Mouse (Mus musculus) CH12.LX (cell line): ENCODE data around the gene Sema3c. TPM values are rescaled to one million over a fixed set of nuclear protein-coding genes. Genes with fewer than 3 reads are reported as not detected.
A peak's percentile ranks its signal among the peaks of the same experiment; 100 is the strongest.

Experiments used
- DNase-seq: peaks from one replicate; pipeline ENCODE4 v3.0.0-alpha.2; 2013; ENCODE audit errors: extremely low read depth
- H3K27ac ChIP-seq: 2 replicates; pipeline ENCODE4 v1.5.1; 2012; ENCODE audit warnings: low read depth, mild to moderate bottlenecking, control low read depth, moderate library complexity; ENCODE audit not compliant: insufficient read depth
- H3K27me3 ChIP-seq: replicated peaks from 2 replicates; pipeline ENCODE3; 2012; ENCODE audit warnings: inconsistent platforms
- H3K36me3 ChIP-seq, 2 experiments: replicated peaks in 1 of 2; 2 replicates each; pipeline versions ENCODE3 to v1.6.1; 2012; ENCODE audit warnings: inconsistent platforms in 1 of 2, low read length in 1 of 2, mild to moderate bottlenecking in 1 of 2, mixed read lengths in 1 of 2, moderate library complexity in 1 of 2; ENCODE audit not compliant: control insufficient read depth in 1 of 2, insufficient read depth in 1 of 2
- H3K4me1 ChIP-seq, 2 experiments: 2 replicates each; pipeline ENCODE4 v1.6.1; 2012; ENCODE audit warnings: inconsistent platforms in 1 of 2, moderate library complexity in 1 of 2; ENCODE audit not compliant: insufficient read depth in 2 of 2, control insufficient read depth in 1 of 2
- H3K4me2 ChIP-seq: 2 replicates; pipeline ENCODE4 v1.6.1; 2012; ENCODE audit warnings: low read depth, mild to moderate bottlenecking, control low read depth; ENCODE audit not compliant: poor library complexity, insufficient read depth, severe bottlenecking
- H3K4me3 ChIP-seq, 3 experiments: fragments of 150-350 bp in 1 of 3; sonication (generic) in 1 of 3; replicated peaks in 1 of 3; 2 replicates each; pipeline versions ENCODE3 to v1.5.1; 2011 to 2012; ENCODE audit warnings: low read depth in 2 of 3, low read length in 2 of 3, mild to moderate bottlenecking in 2 of 3, moderate library complexity in 2 of 3, control low read depth in 1 of 3, improper control_type of control experiment in 1 of 3, inconsistent platforms in 1 of 3, mixed read lengths in 1 of 3; ENCODE audit not compliant: poor library complexity in 1 of 3
- H3K79me2 ChIP-seq: replicated peaks from 2 replicates; pipeline ENCODE4 v1.6.1; 2012; ENCODE audit warnings: mild to moderate bottlenecking, moderate library complexity; ENCODE audit not compliant: control insufficient read depth, poor library complexity, insufficient read depth, severe bottlenecking; ENCODE audit errors: extremely low read depth
- H3K9ac ChIP-seq: 2 replicates; pipeline ENCODE4 v1.6.1; 2012; ENCODE audit warnings: low read depth, mild to moderate bottlenecking, control low read depth, moderate library complexity; ENCODE audit not compliant: insufficient read depth
- H3K9me3 ChIP-seq: replicated peaks from 2 replicates; pipeline ENCODE3; 2012; ENCODE audit warnings: low read length, inconsistent platforms, mixed read lengths
- CHD1 ChIP-seq: IDR thresholded peaks from 2 replicates; pipeline ENCODE4 v1.6.1; 2012; ENCODE audit warnings: low read depth, low read length, improper control_type of control experiment, inconsistent platforms
- CTCF ChIP-seq, 2 experiments: IDR thresholded peaks in 1 of 2; conservative IDR thresholded peaks in 1 of 2; 2 replicates each; pipeline ENCODE4 v1.5.1; 2011 to 2012; ENCODE audit warnings: low read depth in 2 of 2, low read length in 2 of 2, improper control_type of control experiment in 1 of 2, inconsistent platforms in 1 of 2, mild to moderate bottlenecking in 1 of 2, moderate library complexity in 1 of 2
- E2F4 ChIP-seq: IDR thresholded peaks from 2 replicates; pipeline ENCODE4 v1.6.1; 2011; ENCODE audit warnings: low read depth, low read length, improper control_type of control experiment; ENCODE audit not compliant: insufficient replicate concordance
- EP300 ChIP-seq: IDR thresholded peaks from 2 replicates; pipeline ENCODE4 v1.6.1; 2011; ENCODE audit warnings: low read length, improper control_type of control experiment
- ETS1 ChIP-seq: conservative IDR thresholded peaks from 2 replicates; pipeline ENCODE4 v1.6.1; 2012; ENCODE audit warnings: low read depth, mild to moderate bottlenecking, inconsistent platforms, low read length, improper control_type of control experiment, moderate library complexity
- GABPA ChIP-seq: IDR thresholded peaks from 2 replicates; pipeline ENCODE4 v1.6.1; 2012; ENCODE audit warnings: low read depth, low read length, improper control_type of control experiment, inconsistent platforms; ENCODE audit not compliant: insufficient replicate concordance
- IRF4 ChIP-seq: IDR thresholded peaks from 2 replicates; pipeline ENCODE4 v1.6.1; 2014; ENCODE audit warnings: low read depth, mild to moderate bottlenecking, inconsistent platforms, low read length, improper control_type of control experiment
- JUN ChIP-seq: IDR thresholded peaks from 2 replicates; pipeline ENCODE4 v1.6.1; 2011; ENCODE audit warnings: low read depth, mild to moderate bottlenecking, low read length, improper control_type of control experiment, moderate library complexity; ENCODE audit not compliant: insufficient read depth
- JUND ChIP-seq: conservative IDR thresholded peaks from 2 replicates; pipeline ENCODE4 v1.6.1; 2011; ENCODE audit warnings: low read depth, low read length, improper control_type of control experiment
- MAFK ChIP-seq: IDR thresholded peaks from 2 replicates; pipeline ENCODE4 v1.6.1; 2011; ENCODE audit warnings: low read length, improper control_type of control experiment; ENCODE audit not compliant: insufficient replicate concordance
- MAZ ChIP-seq: IDR thresholded peaks from 2 replicates; pipeline ENCODE4 v1.6.1; 2012; ENCODE audit warnings: low read depth, mild to moderate bottlenecking, inconsistent platforms, low read length, improper control_type of control experiment, moderate library complexity
- MXI1 ChIP-seq: IDR thresholded peaks from 2 replicates; pipeline ENCODE4 v1.6.1; 2011; ENCODE audit warnings: mild to moderate bottlenecking, low read depth, low read length, improper control_type of control experiment
- MYC ChIP-seq: IDR thresholded peaks from 2 replicates; pipeline ENCODE4 v1.6.1; 2011; ENCODE audit warnings: low read depth, mild to moderate bottlenecking, improper control_type of control experiment, low read length
- RCOR1 ChIP-seq: conservative IDR thresholded peaks from 2 replicates; pipeline ENCODE4 v1.6.1; 2012; ENCODE audit warnings: low read depth, mild to moderate bottlenecking, inconsistent platforms, low read length, improper control_type of control experiment
- UBTF ChIP-seq: IDR thresholded peaks from 2 replicates; pipeline ENCODE4 v1.6.1; 2012; ENCODE audit warnings: low read depth, mild to moderate bottlenecking, inconsistent platforms, low read length, improper control_type of control experiment, moderate library complexity
- dilution Hi-C: fragments of 300-500 bp; cut with MboI; formaldehyde crosslinking; loops from 2 replicates; pipeline ENCODE4 v1.14.3; 2020; ENCODE audit warnings: low sequenced_read_pairs; ENCODE audit not compliant: extremely low pct_unique_long_range_greater_than_20kb, extremely low pct_ligation_motif_present
- in situ Hi-C: fragments of 300-500 bp; cut with MboI; formaldehyde crosslinking; loops from 3 replicates; pipeline ENCODE4 v1.14.3; 2019; ENCODE audit warnings: low sequenced_read_pairs, low pct_ligation_motif_present, low pct_unique_long_range_greater_than_20kb, mixed read lengths
- polyA plus RNA-seq: library from polyadenylated mRNA; unstranded; fragments of >175 nt; gene quantifications from 2 replicates; pipeline ENCODE4 v1.2.1, GENCODE M21; 2012; ENCODE audit warnings: low read depth; ENCODE audit not compliant: insufficient read length
- total RNA-seq, 2 experiments: library from RNA; depleted of rRNA; stranded (reverse); fragments of 300-350 nt in 1 of 2; fragments of >200 nt in 1 of 2; gene quantifications; 2 replicates each; pipeline ENCODE4 v1.2.3; 2012 to 2014

Gene Sema3c
- total and polyA plus RNA-seq, 3 experiments, result not detected

GRCm38 (mm10) chr5:17629599-17629998 lies 55.5 kb downstream of the Sema3c start:
- no peak overlapping the region for H3K9ac ChIP-seq
- H3K36me3 ChIP-seq, result no peaks in the 10 kb centered on the region
- in situ Hi-C loops, result no loop called here
- no peak overlapping the region for H3K4me3 ChIP-seq
- dilution Hi-C loops, result no loop called here
- H3K27ac ChIP-seq, result no peak overlapping the region
- H3K4me2 ChIP-seq, result no peak overlapping the region
- H3K79me2 ChIP-seq, result no peaks in the 10 kb centered on the region
- H3K4me1 ChIP-seq, result no peaks in the 10 kb centered on the region
- TF ChIP-seq MXI1, result no peak
- H3K9me3 ChIP-seq, result no peaks in the 10 kb centered on the region
- no peaks in the 10 kb centered on the region for H3K27me3 ChIP-seq
- DNase-seq, result no peak

GRCm38 (mm10) chr5:17639519-17639918 lies 65.4 kb downstream of the Sema3c start:
- Histone ChIP-seq H3K9ac (no peak overlapping the region), H3K4me2 (no peak overlapping the region), H3K9me3 (no peaks in the 10 kb centered on the region), H3K27ac (no peak overlapping the region), H3K79me2 (no peaks in the 10 kb centered on the region), H3K36me3 (no peaks in the 10 kb centered on the region)
- dilution Hi-C loops, result no loop called here
- no peak for DNase-seq
- TF ChIP-seq JUND (peak; percentile 54), MYC (no peak), CTCF (conservative IDR thresholded peaks at IDR 0.05 in 1 of 2, IDR thresholded peaks at IDR 0.05 in 1 of 2; ENCODE audit: low read depth in 2 of 2, low read length in 2 of 2) (no peak), IRF4 (no peak), EP300 (no peak), CHD1 (no peak), E2F4 (no peak), GABPA (no peak), JUN (peak; percentile 48; the same call in 1 of the 2 replicates), RCOR1 (no peak), UBTF (no peak), MAZ (no peak), MAFK (no peak), ETS1 (no peak)
- TF ChIP-seq, all 38 proteins: peak for 2
- Histone ChIP-seq H3K27me3 (no peaks in the 10 kb centered on the region), H3K4me3 (no peak overlapping the region), H3K4me1 (no peaks in the 10 kb centered on the region)
- in situ Hi-C loops, result no loop called here
